Mouse (Mus musculus) layer of hippocampus, postnatal 36 days (tissue): ENCODE results near the gene Isyna1. TPM values are rescaled to one million over a fixed set of nuclear protein-coding genes. Genes with fewer than 3 reads are reported as not detected.

ENCODE experiments used
- DNase-seq, 2 experiments: peaks; one replicate each; pipeline ENCODE4 v3.0.0; 2022
- total RNA-seq, 2 experiments: library from RNA; stranded (reverse); gene quantifications; 2 replicates each; pipeline ENCODE4 v1.2.3; 2021

Isyna1 gene
- total RNA-seq, 2 experiments from 2014 or later: 42.9 to 54.3 TPM

DNA sequence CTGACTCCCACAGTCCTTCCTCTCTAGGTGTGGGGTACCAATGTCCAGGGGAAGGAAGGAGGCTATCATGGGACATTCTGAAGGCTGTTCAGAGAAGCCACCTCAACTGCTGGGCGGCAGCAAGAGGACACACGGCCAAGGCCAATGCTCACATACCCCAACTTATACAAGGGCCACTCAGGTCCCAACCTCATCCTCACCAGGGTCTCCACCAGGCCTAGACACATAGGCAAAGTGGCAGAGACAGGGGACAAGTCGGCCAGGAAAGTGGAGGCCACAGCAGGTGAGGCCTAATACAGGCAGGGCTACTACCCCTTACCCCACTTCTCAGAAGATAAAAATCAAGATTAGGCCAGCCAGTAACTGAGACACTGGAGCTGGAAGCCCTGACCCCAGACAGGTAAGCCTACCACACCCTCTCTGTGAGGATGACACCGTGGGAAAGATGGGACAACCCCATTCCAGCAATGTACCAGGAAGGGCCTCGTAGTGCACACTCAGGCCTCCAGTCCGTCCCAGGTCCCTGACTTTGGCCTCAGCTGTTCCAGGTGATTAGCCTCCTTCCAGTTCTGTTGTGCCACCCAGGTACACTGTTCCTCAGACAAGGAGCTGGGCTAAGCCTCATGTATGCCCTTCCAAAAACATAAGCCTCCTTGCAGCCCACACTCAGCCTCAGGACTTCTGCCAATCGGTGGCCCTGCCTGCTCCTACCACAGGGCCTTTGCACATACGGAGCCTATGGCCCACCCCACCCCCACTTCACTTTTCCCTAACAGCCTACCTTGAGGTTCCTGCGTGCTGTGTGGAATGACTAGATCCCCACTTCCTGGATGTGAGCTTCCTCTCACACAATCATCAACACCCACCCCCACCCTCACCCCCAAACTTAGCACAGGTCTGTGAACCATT is 12.0 kb downstream of the Isyna1 start:
- no peak for DNase-seq

DNA sequence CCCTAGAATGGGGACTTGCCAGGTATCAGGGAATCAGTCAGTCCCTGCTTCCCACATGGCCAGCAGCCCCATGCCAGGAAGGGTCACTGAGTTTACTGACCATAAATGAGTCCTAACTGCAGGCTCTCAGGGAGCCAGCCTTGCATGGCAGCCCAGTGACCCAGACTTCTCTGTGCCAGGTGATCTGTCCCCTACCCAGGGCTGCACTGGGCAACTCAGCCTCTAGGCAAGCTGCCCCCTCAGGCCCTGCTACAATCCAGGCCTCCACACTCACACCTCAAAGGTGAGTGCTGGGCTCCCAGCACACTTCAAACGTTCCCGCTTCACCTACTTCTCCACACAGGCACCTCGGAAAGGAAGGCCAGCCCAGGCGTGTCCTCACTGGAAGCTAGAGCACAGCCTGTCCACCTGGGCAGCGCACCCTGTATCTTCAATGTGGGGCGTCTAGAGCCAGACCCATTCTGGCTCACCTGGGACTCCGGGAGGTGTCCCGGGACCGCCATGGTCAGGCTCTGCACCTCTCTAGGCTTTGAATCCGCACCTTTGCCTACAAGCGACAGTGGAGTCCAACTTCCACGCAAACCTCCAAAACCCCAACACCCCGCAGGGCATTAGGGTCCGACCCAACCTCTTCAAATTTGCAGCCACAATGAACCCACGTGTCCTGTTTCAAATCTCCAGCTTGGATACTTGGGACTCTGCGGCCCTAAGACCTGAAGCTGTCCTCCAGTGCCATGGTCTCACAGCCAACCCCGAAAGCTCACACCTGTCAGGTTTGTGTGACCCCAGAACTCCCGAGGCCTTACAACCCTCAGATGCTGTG is 12.8 kb downstream of the Isyna1 start:
- DNase-seq: no peak

DNA sequence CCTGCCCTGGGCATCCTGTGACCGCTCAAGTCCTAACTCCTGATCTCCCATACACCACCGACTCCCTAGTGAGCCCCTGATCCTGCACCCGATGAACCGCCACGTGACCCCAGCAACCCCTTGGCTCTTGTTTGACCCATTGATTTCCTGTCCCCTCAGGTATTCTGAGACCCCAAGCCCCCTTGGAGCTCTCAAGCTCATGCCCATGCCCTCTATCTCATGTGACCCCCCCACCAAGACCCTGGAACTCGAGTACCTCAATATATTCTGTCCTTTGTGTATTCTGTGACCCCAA is 13.4 kb downstream of the Isyna1 start:
- no peak for DNase-seq

DNA sequence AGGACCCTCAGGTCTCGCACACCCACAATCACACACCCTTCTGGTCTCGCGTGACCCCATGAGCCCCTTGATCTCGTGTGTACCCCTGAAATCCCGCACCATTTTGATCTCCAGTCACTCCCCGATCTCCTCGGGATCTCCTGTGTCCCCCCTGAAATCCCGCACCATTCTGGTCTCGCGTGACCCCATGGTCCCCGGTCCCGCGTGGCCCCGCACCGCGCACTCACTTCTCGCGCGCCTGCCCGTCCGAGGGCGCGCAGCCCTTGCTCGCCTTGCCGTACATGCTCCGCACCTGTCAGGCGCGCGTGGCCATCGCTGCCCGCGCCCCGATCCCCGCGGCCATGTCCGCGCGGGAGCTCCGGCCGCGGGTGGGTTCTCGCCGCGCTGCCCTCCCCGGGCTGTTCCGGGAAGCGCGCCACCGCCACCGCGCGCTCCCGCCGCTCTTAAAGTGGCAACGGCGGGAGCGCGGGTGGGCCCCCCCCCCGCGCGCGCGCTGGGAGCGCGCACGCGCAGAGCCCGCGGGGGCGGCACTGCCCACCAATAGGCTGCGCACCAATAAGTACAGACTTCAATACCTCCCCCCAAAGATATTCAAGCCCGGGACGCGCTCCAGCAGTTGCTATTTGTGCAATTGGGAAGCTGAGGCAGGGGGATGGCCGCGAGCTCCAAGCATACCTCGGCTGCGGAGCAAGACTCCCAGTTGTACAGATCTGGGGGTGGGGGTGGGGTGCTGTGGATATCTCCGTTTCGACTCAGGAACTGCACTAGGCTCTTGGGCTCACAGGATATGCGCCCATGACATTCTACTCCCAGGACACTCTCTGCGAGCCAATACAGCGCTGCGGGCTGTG is 13.9 kb downstream of the Isyna1 start:
- peak in 1 of 2 experiments; percentile 62 for DNase-seq

DNA sequence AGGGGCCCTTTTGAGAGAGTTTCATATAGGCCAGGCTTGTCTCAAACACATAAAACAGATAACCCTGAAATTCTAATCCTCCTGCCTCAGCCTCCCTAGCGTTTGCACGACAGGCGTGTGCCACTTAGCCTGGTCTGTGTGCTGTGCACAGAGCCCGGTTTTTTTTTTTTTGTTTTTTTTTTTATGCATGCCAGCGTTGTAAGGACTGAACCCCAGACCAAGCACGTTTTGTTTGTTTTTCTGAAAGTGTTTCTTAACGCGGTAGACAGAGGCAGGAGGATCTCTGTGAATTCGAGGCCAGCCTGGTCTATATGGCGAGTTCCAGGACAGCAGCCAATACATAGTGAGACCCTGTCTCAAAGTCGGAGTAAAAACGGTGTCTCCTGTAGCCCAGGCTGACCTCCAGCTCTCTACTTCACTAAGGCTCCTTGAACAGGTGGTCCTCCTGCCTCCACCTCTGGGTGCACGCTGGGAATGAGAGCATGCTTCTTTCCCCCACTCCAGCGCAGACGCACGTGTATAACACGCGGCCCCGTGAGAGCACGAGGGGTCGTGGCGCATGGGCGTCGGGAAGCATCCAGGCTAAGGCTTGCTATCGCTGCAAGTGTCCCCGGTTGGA is 14.7 kb downstream of the Isyna1 start, which contains the start of gene Ssbp4:
Ssbp4 (minus strand) TSS at position 124 of the 619 bp plus-strand sequence.
- no peak for DNase-seq

DNA sequence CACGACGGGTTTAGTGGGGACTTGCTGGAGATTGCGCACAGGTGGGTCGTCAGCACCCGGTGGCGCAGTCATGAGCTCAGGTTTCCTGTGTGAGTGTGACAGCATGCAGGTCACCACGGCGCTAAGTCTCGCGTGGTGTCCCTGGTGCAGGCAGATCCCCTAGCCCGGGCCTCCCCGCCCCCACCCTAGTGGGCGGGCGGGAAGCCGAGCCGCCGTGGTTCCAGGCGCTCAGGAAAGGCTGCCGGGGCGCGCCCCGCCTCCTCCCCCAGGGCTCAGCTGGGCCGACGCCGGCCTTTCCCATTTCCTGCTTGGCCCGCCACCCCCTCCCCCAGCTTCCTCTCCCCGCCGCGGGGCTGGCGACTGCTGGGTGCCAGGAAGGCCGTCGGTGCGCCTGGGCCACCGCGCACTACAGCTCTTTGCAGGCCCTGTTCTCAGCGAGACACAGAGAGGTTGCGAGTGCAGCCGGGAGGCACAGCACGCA is 15.2 kb downstream of the Isyna1 start:
- peak in 1 of 2 experiments; percentile 70 for DNase-seq

DNA sequence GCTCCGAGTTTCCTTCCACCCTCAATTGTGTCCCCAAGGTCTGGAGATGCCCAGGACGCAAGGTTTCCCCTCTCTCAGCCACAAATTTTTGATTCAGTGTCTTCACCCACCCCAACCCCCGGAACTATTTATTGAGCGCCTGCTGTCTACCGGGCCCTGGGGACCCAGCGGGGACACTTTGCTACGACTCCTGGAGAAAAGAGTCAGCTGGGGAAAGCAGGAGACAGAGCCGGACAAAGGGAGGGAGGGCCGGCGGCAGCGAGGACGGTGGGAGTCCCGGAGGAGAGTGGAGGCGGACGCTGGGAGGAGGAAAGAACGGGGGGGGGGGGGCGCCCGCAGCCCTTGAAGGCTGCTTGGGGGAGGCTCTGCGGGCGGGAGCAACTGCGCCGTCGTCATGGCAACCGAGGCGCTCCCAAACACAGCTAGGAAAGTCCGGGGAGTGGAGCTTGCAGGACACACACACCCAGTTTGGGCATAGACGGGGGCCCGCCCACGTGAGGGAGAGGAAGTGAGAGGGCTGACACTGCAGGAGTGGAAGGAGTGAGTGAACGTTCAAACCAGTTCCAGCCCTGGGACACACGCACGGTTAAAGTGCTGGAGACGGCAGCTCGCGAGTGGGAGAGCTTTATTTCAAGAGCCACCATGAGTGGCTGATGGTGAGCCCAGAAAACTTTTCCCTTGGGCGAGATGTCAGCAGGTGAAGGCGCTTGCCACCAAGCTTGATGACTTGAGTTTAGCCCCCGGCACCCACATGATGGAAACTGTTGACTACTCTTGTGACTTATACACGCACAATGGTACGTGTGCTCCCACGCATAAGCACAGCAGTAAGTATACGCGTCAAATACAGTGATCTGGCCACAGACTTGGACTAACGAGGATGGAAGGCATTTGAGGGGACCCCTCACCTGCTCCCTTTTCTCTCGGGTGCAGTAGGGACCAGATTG is 15.9 kb downstream of the Isyna1 start:
- peak; percentile 73 to 79 for DNase-seq

DNA sequence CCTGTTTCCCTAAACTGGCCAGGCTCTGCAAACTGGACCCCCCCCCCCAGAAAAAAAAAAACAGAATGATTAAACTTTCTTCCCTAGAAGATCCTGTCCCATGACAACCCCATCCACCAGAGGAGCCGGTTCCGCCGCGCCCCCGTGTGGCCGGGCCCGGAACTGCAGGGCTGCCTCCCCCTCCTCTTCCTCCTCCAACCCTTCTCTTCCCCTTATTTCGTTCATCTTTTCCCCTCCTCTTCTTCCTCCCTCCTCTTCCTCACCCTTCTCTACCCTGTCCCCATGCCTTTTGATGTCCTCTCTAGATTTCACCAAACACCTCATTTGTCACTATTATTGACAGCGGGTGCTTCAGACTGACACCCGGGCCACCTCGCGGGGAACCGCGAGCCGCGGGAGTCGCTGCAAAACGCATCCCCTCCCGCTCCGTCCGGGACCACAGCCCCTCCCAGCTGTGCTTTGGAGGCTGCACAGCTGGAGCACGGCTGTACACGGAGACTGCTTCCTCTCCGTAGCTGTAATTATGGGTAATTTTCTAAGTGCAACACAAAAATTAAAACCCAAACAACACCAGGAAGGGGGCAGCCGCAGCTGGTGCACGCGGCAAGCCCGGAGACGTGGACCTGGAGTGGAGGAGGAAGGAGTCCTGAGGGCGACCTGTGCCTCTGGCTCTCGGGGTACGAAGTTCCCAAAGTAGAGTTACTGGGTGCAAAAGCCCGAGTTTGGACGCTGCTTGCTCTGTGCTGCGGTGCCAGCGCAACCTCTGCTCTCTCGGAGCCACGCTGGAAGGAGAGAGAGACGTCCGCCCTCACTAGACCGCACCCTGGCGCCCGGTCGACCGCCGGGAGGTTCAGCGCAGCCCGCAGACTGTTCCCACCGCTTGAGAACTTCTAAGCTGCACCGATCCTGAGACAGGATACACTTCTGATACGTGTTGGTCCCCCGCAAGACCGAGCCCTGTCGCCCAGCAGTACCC is 16.9 kb downstream of the Isyna1 start:
- DNase-seq: peak; percentile 73 to 85

DNA sequence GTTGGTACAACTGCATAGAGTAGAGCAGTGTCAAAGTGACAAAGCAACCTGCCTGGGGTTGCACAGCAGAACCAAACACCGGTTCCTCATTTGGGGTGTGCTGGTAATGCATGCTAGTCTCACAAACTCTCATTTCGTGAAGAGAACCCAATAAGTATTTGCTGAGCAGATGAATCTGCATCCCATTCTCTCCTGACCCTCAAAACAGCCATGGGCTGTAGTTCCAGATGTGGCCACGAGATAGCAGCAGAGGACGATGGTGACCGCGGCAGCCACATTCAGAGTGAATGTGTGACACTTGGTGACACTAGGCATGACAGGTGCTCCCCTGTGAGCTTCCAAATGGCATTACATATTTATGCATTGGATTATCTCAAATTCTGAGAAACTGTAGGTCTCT is 17.7 kb downstream of the Isyna1 start:
- DNase-seq: peak; percentile 81 to 86

DNA sequence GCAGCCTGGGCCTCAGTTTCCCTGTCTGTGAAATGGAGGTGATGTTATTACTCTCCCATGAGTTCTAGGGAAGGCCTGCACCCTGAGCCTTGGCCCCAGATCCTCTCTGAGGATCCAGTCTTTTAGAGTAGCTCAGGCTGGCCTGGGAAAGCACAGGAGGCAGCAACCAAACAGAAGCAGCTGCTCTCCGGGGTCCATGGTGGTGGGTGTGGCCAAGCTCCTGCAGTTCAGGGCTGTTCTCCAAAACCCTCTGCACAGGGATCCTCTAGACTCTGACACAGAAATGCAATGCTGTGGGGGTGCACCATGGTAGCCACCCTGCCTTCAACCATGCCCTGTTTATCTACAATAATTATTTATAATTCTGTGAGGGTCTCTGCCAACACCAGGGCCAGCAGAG is 19.6 kb downstream of the Isyna1 start:
- no peak for DNase-seq

DNA sequence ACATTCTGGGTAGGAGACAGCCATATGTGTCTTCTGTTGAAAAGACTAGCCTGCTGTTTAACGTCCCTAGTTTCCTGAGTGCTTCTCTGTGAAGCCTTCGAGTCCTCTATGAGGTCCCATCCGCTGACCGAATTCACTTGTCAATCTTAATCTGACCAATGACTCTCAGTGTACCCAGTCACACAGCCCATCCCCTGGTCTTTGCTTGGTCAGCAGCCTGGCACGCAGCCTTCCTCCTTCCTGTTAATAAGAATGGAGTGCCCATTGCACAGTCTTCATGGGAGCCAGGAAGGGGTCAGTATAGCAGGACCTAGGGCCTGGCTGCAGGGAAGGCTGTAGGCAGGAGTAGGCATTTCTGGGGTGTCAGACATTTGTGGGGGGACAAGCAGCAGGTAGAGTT is 20.3 kb downstream of the Isyna1 start:
- DNase-seq: no peak

DNA sequence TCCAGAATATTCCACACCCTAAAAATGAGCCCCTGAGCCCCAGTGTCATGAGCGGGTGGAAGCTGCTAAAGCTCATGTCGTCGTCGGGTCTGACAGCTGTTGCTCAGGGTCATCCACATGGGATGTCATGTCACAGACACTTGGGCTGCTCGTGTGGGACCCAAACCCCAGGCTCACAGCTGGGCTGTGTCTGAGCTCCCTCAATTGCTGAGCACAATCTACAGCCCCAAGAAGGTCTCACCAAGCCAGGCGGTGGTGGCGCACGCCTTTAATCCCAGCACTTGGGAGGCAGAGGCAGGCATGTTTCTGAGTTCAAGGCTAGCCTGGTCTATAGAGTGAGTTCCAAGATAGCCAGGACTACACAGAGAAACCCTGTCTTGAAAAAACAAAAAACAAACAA is 21.1 kb downstream of the Isyna1 start:
- DNase-seq: no peak

DNA sequence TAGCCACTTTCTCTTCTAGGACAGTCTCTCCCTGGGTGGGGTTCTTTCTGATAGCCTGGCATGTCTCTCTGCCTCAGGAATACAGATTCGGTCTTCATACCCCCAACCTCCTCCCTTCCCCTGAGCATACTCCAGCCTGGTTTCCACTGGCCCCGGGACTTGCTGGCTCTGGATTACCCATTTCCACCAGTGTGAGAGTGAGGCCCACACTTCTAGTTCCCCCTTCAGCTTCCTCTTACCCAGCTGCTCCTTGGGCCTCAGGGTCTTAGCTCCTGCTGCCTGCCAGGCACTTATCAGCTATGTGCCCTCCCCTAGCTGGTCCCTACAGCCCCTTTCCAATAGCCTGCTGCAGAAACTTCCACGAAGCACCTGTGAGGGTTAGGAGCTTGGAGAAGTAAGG is 21.7 kb downstream of the Isyna1 start, which contains the start of gene Lrrc25:
Lrrc25 (plus strand) TSS at position 262 of the 400 bp plus-strand sequence.
- no peak for DNase-seq

DNA sequence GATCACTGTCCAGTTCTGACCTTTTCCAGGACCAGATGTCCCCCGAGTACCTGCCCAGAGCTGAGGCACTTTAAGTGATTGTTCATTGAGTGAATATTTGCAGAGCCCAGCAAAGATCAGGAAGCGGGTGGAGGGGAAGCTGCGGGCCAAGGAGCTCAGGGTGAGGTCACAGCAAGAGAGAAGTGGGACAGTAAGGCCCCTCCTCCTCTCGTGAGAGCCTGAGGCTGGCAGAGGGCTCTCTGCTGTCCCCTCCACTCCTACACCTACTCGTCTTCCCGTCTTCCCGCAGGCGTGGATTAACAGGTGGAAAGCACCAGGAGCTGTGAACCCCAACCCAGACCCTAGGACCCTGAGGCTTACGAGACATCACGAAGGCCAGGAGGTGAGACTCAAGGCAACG is 22.5 kb downstream of the Isyna1 start:
- DNase-seq: no peak

DNA sequence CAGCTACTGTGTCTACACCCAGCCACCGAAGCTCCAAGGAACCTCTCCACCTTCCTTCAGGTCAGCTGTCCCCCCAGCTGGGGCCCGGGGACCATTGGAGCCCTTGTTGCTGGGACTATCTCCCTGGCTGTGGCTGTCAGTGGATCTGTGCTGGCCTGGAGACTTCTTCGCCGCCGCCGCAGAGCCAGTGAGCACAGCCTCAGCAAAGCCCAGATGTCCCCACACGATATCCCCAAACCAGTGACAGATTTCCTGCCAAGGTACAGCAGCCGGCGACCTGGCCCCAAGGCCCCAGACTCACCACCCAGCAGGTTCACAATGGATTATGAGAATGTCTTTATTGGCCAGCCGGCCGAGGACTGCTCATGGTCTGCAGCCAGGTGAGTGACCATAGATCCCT is 23.8 kb downstream of the Isyna1 start:
- DNase-seq: no peak

DNA sequence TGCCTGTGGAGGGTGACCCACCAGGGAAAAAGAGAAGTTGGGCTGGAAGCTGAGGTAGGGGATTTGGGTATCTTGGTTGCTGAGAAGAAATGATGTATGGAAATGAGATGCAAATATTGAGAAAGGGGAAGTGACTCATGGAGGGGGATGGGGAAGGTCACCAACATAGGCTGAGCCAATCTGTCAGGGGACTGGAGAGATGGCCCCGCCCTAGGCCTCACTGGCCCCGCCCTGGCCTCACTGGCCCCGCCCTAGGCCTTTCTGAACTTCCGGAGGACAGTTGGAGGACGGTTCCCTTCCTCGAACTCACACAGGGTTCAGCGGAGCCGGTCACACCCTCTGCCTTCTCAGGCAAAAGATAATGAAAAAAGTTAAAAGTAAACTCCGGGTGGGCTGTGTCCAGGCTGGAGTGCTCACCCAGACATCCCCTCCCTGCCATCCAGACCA is 24.7 kb downstream of the Isyna1 start:
- DNase-seq: no peak

DNA sequence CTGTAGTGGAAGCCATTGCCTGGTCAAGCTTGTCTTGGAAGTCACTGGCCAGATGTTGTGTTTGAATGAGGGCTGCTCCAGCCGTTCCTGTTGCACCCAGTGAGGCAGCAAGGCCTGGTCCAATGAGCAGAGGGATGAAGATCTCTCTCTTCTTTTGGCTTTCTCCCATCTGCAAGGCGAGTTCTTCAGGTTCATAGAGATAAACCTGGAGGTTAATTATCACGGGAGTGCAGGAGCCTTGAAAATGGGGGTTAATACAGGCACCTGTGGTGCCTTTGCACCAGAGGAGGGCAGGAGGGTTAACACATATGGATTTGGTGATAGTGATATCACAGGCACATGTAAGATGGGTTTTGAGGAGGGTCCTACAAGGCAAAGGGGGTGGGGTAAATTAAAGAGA is 28.0 kb downstream of the Isyna1 start:
- DNase-seq: no peak

DNA sequence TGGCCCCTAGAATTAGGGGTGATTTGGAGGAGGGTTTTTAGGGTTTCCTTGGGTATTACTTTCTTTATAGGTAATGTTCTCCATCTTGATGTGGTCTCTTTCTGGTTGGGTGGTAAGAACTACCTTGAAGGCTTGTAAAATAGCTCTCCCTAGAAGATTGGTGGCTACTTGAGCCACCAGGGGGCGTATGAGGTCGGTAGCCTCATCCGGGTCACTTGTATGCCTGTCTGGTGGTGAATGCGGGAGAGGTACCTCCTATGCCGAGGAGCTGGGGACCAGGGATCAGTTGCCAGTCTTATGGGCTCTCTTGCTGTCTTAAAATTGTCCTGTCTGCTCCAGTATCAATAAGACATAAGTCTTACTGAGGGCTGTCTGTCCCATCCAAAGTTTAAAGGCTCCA is 30.9 kb downstream of the Isyna1 start:
- no peak for DNase-seq

DNA sequence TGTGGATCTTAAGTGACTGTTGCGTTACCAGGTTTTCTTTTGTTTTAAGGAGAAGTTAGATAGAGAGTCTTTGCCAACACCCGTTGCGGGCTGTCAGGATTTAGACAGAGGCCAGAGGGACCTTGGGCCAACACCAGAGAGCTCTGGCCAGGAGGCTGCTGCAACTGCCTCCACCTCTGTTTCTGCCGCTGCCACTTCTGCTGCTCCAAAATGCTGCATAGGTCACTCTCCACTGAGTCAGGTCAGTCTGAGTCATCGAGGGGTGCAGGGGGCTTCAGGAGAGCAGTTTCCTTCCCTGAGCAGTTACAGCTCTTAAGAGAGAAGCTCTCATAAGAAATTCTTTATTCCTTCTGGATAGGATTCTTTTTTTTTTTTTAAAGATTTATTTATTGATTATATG is 32.9 kb downstream of the Isyna1 start:
- DNase-seq: no peak
